Mouse (Mus musculus): Measurements from ENCODE around the gene Mtus2. TPM values are rescaled to one million over a fixed set of nuclear protein-coding genes. Genes with fewer than 3 reads are reported as not detected.

Mtus2 gene
- total RNA-seq, 2 experiments from 2014 or later = 0.30 TPM; not detected in 1

- ATAC-seq (replicated peaks; ENCODE audit: low FRiP score, poor library complexity, severe bottlenecking) = no peak
Observed at GRCm38 (mm10) chr5:148362296-148362695, 405.2 kb downstream of the Mtus2 start.

- ATAC-seq (replicated peaks; ENCODE audit: low FRiP score, poor library complexity, severe bottlenecking) = 0 out of 2 replicates have a peak, but pooled peaks have one; percentile 20
Observed at GRCm38 (mm10) chr5:148363441-148364113, 406.5 kb downstream of the Mtus2 start.

Other genes starting within 250 kb of the Mtus2 start
- 1.4 TPM in 1 of 2 replicates, not detected in the other for gene Flt1, start 231.3 kb upstream of the Mtus2 start, total RNA-seq (2015; ENCODE audit: low replicate concordance)
- gene Flt1, start 231.3 kb upstream of the Mtus2 start, total RNA-seq (2017; ENCODE audit: low replicate concordance) = 0.64 TPM in 1 of 2 replicates, not detected in the other
- 31.7 and 62.5 TPM in 2 replicates for gene Pomp, start 96.9 kb upstream of the Mtus2 start, total RNA-seq (2015; ENCODE audit: low replicate concordance)
- 35.2 and 60.7 TPM in 2 replicates for gene Pomp, start 96.9 kb upstream of the Mtus2 start, total RNA-seq (2017; ENCODE audit: low replicate concordance)
- gene Slc46a3, start 62.5 kb upstream of the Mtus2 start, total RNA-seq (2015; ENCODE audit: low replicate concordance) = 37.1 and 40.7 TPM in 2 replicates
- gene Slc46a3, start 62.5 kb upstream of the Mtus2 start, total RNA-seq (2017; ENCODE audit: low replicate concordance) = 18.1 TPM in 2 replicates